Comparison of ENCODE assay signal across 23 mouse cellular contexts in genomic region chr1:136894753-136895152, GRCm38 (mm10).
"Had no signal": no experiment of that assay in that cellular context is flagged by ENCODE, and none has a peak within 500 bp of the region (broad histone marks: within the 10 kb centered on the region; RNA-seq: fewer than 3 reads in every experiment).

No protein-coding gene starts in this region.

- ATAC-seq: hindbrain, embryonic 16.5 days; midbrain, embryonic 13.5 days; midbrain, embryonic 16.5 days had no signal

- H3K36me3 ChIP-seq: limb, embryonic 10.5 days; limb, embryonic 13.5 days; liver, embryonic 13.5 days; lung, embryonic 15.5 days; midbrain, embryonic 10.5 days; midbrain, embryonic 13.5 days; neural tube, embryonic 13.5 days had no signal

- H3K4me3 ChIP-seq: layer of hippocampus, adult 2 months; limb, embryonic 10.5 days; limb, embryonic 13.5 days; liver, embryonic 13.5 days; lung, embryonic 15.5 days; megakaryocyte, embryonic 14.5 days; midbrain, embryonic 10.5 days; midbrain, embryonic 13.5 days; myocyte; neural tube, embryonic 13.5 days had no signal

- DNase-seq: kidney, adult 8-10 months; kidney, postnatal 25 days; layer of hippocampus, adult 9-11 months; liver, embryonic 13.5 days; lung, adult 18-20 months; lung, postnatal 10 days; lung, postnatal 36 days; retina, postnatal 1 day; right cerebral cortex, postnatal 25 days; spleen, adult 18-20 months; thymus, postnatal 25 days had no signal

- H3K4me1 ChIP-seq: limb, embryonic 13.5 days; megakaryocyte, embryonic 14.5 days; midbrain, embryonic 10.5 days; midbrain, embryonic 13.5 days had no signal

- H3K9ac ChIP-seq: limb, embryonic 13.5 days; liver, embryonic 13.5 days; lung, embryonic 15.5 days; midbrain, embryonic 13.5 days; neural tube, embryonic 13.5 days had no signal

- H3K9me3 ChIP-seq: limb, embryonic 10.5 days; limb, embryonic 13.5 days; liver, embryonic 13.5 days; lung, embryonic 15.5 days; megakaryocyte, embryonic 14.5 days; midbrain, embryonic 10.5 days; midbrain, embryonic 13.5 days; neural tube, embryonic 13.5 days had no signal

- H3K27me3 ChIP-seq: limb, embryonic 13.5 days; liver, embryonic 13.5 days; lung, embryonic 15.5 days; megakaryocyte, embryonic 14.5 days; midbrain, embryonic 13.5 days; neural tube, embryonic 13.5 days had no signal

- H3K4me2 ChIP-seq: limb, embryonic 13.5 days; liver, embryonic 13.5 days; lung, embryonic 15.5 days; midbrain, embryonic 13.5 days; neural tube, embryonic 13.5 days had no signal

- H3K27ac ChIP-seq: kidney, postnatal 0 days; layer of hippocampus, adult 2 months; limb, embryonic 10.5 days; limb, embryonic 13.5 days; liver, embryonic 13.5 days; lung, embryonic 15.5 days; midbrain, embryonic 10.5 days; midbrain, embryonic 13.5 days; neural tube, embryonic 13.5 days had no signal
